Mouse (Mus musculus) heart, embryonic 16.5 days (tissue): ENCODE data around the gene Med16. TPM values are rescaled to one million over a fixed set of nuclear protein-coding genes. Genes with fewer than 3 reads are reported as not detected.

ENCODE experiments used
- ATAC-seq: fragments of 200-750 bp; cut with Nextera tagmentation; replicated peaks from 2 replicates; pipeline ENCODE4 v1.8.0; 2017; ENCODE audit warnings: moderate number of reproducible peaks; ENCODE audit not compliant: insufficient read depth, low FRiP score; ENCODE audit errors: extremely low read depth
- H3K27ac ChIP-seq: fragments of 300-500 bp; sonication (generic); 2 replicates; pipeline ENCODE4 v1.5.1; 2014; ENCODE audit warnings: mild to moderate bottlenecking, low read length, control low read depth, moderate library complexity
- H3K27me3 ChIP-seq: fragments of 300-500 bp; sonication (generic); 2 replicates; pipeline ENCODE4 v1.6.1; 2014; ENCODE audit warnings: low read length, mixed read lengths; ENCODE audit not compliant: control insufficient read depth, insufficient read depth
- H3K36me3 ChIP-seq: fragments of 300-500 bp; sonication (generic); 2 replicates; pipeline ENCODE4 v1.6.1; 2014; ENCODE audit not compliant: control insufficient read depth, insufficient read depth
- H3K4me1 ChIP-seq: fragments of 300-500 bp; sonication (generic); 2 replicates; pipeline ENCODE4 v1.6.1; 2014; ENCODE audit warnings: low read length, mixed read lengths; ENCODE audit not compliant: control insufficient read depth, insufficient read depth
- H3K4me2 ChIP-seq: fragments of 300-500 bp; sonication (generic); 2 replicates; pipeline ENCODE4 v1.6.1; 2014; ENCODE audit warnings: low read depth, mild to moderate bottlenecking, control low read depth, low read length
- H3K4me3 ChIP-seq: fragments of 300-500 bp; sonication (generic); 2 replicates; pipeline ENCODE4 v1.5.1; 2014; ENCODE audit warnings: mild to moderate bottlenecking, control low read depth, low read length
- H3K9ac ChIP-seq: fragments of 300-500 bp; sonication (generic); 2 replicates; pipeline ENCODE4 v1.6.1; 2014; ENCODE audit warnings: low read length, control low read depth
- H3K9me3 ChIP-seq: fragments of 300-500 bp; sonication (generic); replicated peaks from 2 replicates; pipeline ENCODE4 v1.6.1; 2016; ENCODE audit warnings: low read length; ENCODE audit not compliant: control insufficient read depth
- WGBS: fragments of 180-500 bp; shearing (Covaris S2); extraction: QIAGEN DNeasy Blood & Tissue Kit; methylation state at CpG from one replicate; pipeline ENCODE4 v1.1.7; 2014; 5-methylcytosine and 5-hydroxymethylcytosine counted together
- polyA plus RNA-seq: library from polyadenylated mRNA; unstranded; fragments of >200 nt; fragmentation: Nextera tagmentation; extraction: Ambion mirVana; gene quantifications from 2 replicates; pipeline ENCODE4 v1.2.1, GENCODE M21; 2015

The Med16 gene
- polyA plus RNA-seq, 1 experiment from 2014 or later = 45.2 TPM

GRCm38 (mm10) chr10:79934794-79935569 lies 26.3 kb upstream of the Med16 start:
- no peak overlapping the region for H3K4me3 ChIP-seq
- H3K36me3 ChIP-seq = no peaks in the 10 kb centered on the region
- 87% methylated on average over 16 of the region's 16 CpGs for WGBS
- no peak overlapping the region for H3K27ac ChIP-seq
- no peaks in the 10 kb centered on the region for H3K27me3 ChIP-seq
- H3K9me3 ChIP-seq = no peaks in the 10 kb centered on the region
- no peak for ATAC-seq
- H3K4me2 ChIP-seq = no peak overlapping the region
- H3K9ac ChIP-seq = no peak overlapping the region
- peaks cover 52% of the 10 kb centered on the region for H3K4me1 ChIP-seq

- H3K9ac ChIP-seq = no peak overlapping the region
- peaks cover 49% of the 10 kb centered on the region for H3K4me1 ChIP-seq
- 46% methylated on average over 13 of the region's 13 CpGs for WGBS
- no peak overlapping the region for H3K4me2 ChIP-seq
- peak; percentile 52 for ATAC-seq
- H3K27me3 ChIP-seq = no peaks in the 10 kb centered on the region
- H3K36me3 ChIP-seq = no peaks in the 10 kb centered on the region
- no peak overlapping the region for H3K27ac ChIP-seq
- no peak overlapping the region for H3K4me3 ChIP-seq
- no peaks in the 10 kb centered on the region for H3K9me3 ChIP-seq
These were observed 25.6 kb upstream of the Med16 start for GRCm38 (mm10) chr10:79934272-79934721.

GRCm38 (mm10) chr10:79933861-79934260 lies 25.1 kb upstream of the Med16 start:
- H3K4me1 ChIP-seq = peaks cover 52% of the 10 kb centered on the region
- H3K27me3 ChIP-seq = no peaks in the 10 kb centered on the region
- no peaks in the 10 kb centered on the region for H3K36me3 ChIP-seq
- H3K4me2 ChIP-seq = no peak overlapping the region
- H3K9ac ChIP-seq = no peak overlapping the region
- whole genome bisulfite sequencing = 72% methylated on average over 6 of the region's 6 CpGs
- ATAC-seq = no peak
- no peak overlapping the region for H3K4me3 ChIP-seq
- no peak overlapping the region for H3K27ac ChIP-seq
- no peaks in the 10 kb centered on the region for H3K9me3 ChIP-seq

GRCm38 (mm10) chr10:79933145-79933679 lies 24.5 kb upstream of the Med16 start:
- Histone ChIP-seq H3K4me1 (peaks cover 54% of the 10 kb centered on the region), H3K36me3 (no peaks in the 10 kb centered on the region), H3K4me2 (no peak overlapping the region), H3K9me3 (no peaks in the 10 kb centered on the region), H3K4me3 (no peak overlapping the region), H3K27me3 (no peaks in the 10 kb centered on the region), H3K9ac (peak overlapping the region; percentile 51), H3K27ac (0 out of 2 replicates have a peak overlapping the region, but pooled peaks have one; percentile 29)
- ATAC-seq = no peak
- 58% methylated on average over 9 of the region's 9 CpGs for WGBS

GRCm38 (mm10) chr10:79932736-79933135 lies 24.0 kb upstream of the Med16 start:
- no peak overlapping the region for H3K4me3 ChIP-seq

GRCm38 (mm10) chr10:79931797-79932196 lies 23.1 kb upstream of the Med16 start:
- Histone ChIP-seq H3K27ac (no peak overlapping the region), H3K9ac (no peak overlapping the region; the same call in 1 of the 2 replicates), H3K4me1 (peaks cover 40% of the 10 kb centered on the region), H3K27me3 (no peaks in the 10 kb centered on the region), H3K36me3 (no peaks in the 10 kb centered on the region), H3K4me3 (no peak overlapping the region), H3K9me3 (no peaks in the 10 kb centered on the region), H3K4me2 (no peak overlapping the region)
- WGBS = 83% methylated on average over 9 of the region's 9 CpGs
- ATAC-seq = no peak

More at GRCm38 (mm10) chr10:79932736-79933135, 24.0 kb upstream of the Med16 start:
- Histone ChIP-seq H3K4me2 (no peak overlapping the region), H3K9ac (peak overlapping the region; percentile 51), H3K27ac (peak overlapping the region; percentile 29; the same call in 1 of the 2 replicates), H3K4me1 (peaks cover 50% of the 10 kb centered on the region), H3K36me3 (no peaks in the 10 kb centered on the region), H3K9me3 (no peaks in the 10 kb centered on the region), H3K27me3 (no peaks in the 10 kb centered on the region)
- no peak for ATAC-seq
- WGBS = 13% methylated on average over 8 of the region's 8 CpGs

GRCm38 (mm10) chr10:79930826-79931186 lies 22.1 kb upstream of the Med16 start:
- Histone ChIP-seq H3K4me1 (peaks cover 38% of the 10 kb centered on the region), H3K4me2 (no peak overlapping the region), H3K9ac (no peak overlapping the region), H3K27me3 (no peaks in the 10 kb centered on the region), H3K4me3 (no peak overlapping the region), H3K36me3 (no peaks in the 10 kb centered on the region), H3K9me3 (no peaks in the 10 kb centered on the region), H3K27ac (no peak overlapping the region)
- ATAC-seq = no peak
- WGBS = 90% methylated on average over 16 of the region's 16 CpGs

GRCm38 (mm10) chr10:79929967-79930825 lies 21.5 kb upstream of the Med16 start:
- no peaks in the 10 kb centered on the region for H3K9me3 ChIP-seq
- no peak overlapping the region for H3K9ac ChIP-seq
- no peaks in the 10 kb centered on the region for H3K27me3 ChIP-seq
- peaks cover 40% of the 10 kb centered on the region for H3K4me1 ChIP-seq
- H3K4me3 ChIP-seq = no peak overlapping the region
- no peak for ATAC-seq
- no peaks in the 10 kb centered on the region for H3K36me3 ChIP-seq
- no peak overlapping the region for H3K27ac ChIP-seq
- H3K4me2 ChIP-seq = no peak overlapping the region
- 83% methylated on average over 18 of the region's 18 CpGs for WGBS
